Mouse (Mus musculus): Measurements from ENCODE around the gene Macc1. TPM values are rescaled to one million over a fixed set of nuclear protein-coding genes. Genes with fewer than 3 reads are reported as not detected.

Gene Macc1
- polyA plus RNA-seq, 1 experiment = 0.67 TPM

- no peak overlapping the region for H3K9ac ChIP-seq (ENCODE audit: low read depth, poor library complexity, severe bottlenecking)
- TF ChIP-seq POLR2A (IDR thresholded peaks at IDR 0.05; ENCODE audit: insufficient read depth, low read length) (no peak), EP300 (IDR thresholded peaks at IDR 0.05; ENCODE audit: insufficient read depth, low read depth, low read length) (no peak), CTCF (IDR thresholded peaks at IDR 0.05; ENCODE audit: low read depth, low read length) (no peak)
- no peaks in the 10 kb centered on the region for H3K4me1 ChIP-seq (ENCODE audit: control insufficient read depth, insufficient read depth, low read length)
- H3K9me3 ChIP-seq (replicated peaks; ENCODE audit: control insufficient read depth, insufficient read depth, low read length, poor library complexity, severe bottlenecking) = no peaks in the 10 kb centered on the region
- no peak overlapping the region for H3K27ac ChIP-seq (ENCODE audit: insufficient read depth, low read length)
- no peaks in the 10 kb centered on the region for H3K36me3 ChIP-seq (ENCODE audit: control insufficient read depth, insufficient read depth, low read length, poor library complexity, severe bottlenecking)
- no peaks in the 10 kb centered on the region for H3K27me3 ChIP-seq (ENCODE audit: control insufficient read depth, insufficient read depth, low read length, poor library complexity, severe bottlenecking)
- no peak overlapping the region for H3K4me3 ChIP-seq (ENCODE audit: low read depth, low read length)
Observed at GRCm38 (mm10) chr12:119387925-119388324, 73.9 kb downstream of the Macc1 start.

- Histone ChIP-seq H3K27ac (ENCODE audit: insufficient read depth, low read length) (no peak overlapping the region), H3K9ac (ENCODE audit: low read depth, poor library complexity, severe bottlenecking) (no peak overlapping the region), H3K4me1 (ENCODE audit: control insufficient read depth, insufficient read depth, low read length) (no peaks in the 10 kb centered on the region), H3K4me3 (ENCODE audit: low read depth, low read length) (no peak overlapping the region), H3K27me3 (ENCODE audit: control insufficient read depth, insufficient read depth, low read length, poor library complexity, severe bottlenecking) (no peaks in the 10 kb centered on the region), H3K9me3 (replicated peaks; ENCODE audit: control insufficient read depth, insufficient read depth, low read length, poor library complexity, severe bottlenecking) (no peaks in the 10 kb centered on the region), H3K36me3 (ENCODE audit: control insufficient read depth, insufficient read depth, low read length, poor library complexity, severe bottlenecking) (no peaks in the 10 kb centered on the region)
- TF ChIP-seq CTCF (IDR thresholded peaks at IDR 0.05; ENCODE audit: low read depth, low read length) = no peak
- TF ChIP-seq EP300 (IDR thresholded peaks at IDR 0.05; ENCODE audit: insufficient read depth, low read depth, low read length) = no peak
- TF ChIP-seq POLR2A (IDR thresholded peaks at IDR 0.05; ENCODE audit: insufficient read depth, low read length) = no peak
Observed at GRCm38 (mm10) chr12:119390192-119390684, 76.2 kb downstream of the Macc1 start.

GRCm38 (mm10) chr12:119398046-119398659, 84.1 kb downstream of the Macc1 start:
- TF ChIP-seq EP300 (IDR thresholded peaks at IDR 0.05; ENCODE audit: insufficient read depth, low read depth, low read length) = no peak
- TF ChIP-seq POLR2A (IDR thresholded peaks at IDR 0.05; ENCODE audit: insufficient read depth, low read length) = no peak
- no peak for TF ChIP-seq CTCF (IDR thresholded peaks at IDR 0.05; ENCODE audit: low read depth, low read length)
- H3K9ac ChIP-seq (ENCODE audit: low read depth, poor library complexity, severe bottlenecking) = no peak overlapping the region
- H3K36me3 ChIP-seq (ENCODE audit: control insufficient read depth, insufficient read depth, low read length, poor library complexity, severe bottlenecking) = no peaks in the 10 kb centered on the region
- H3K9me3 ChIP-seq (replicated peaks; ENCODE audit: control insufficient read depth, insufficient read depth, low read length, poor library complexity, severe bottlenecking) = no peaks in the 10 kb centered on the region
- no peaks in the 10 kb centered on the region for H3K27me3 ChIP-seq (ENCODE audit: control insufficient read depth, insufficient read depth, low read length, poor library complexity, severe bottlenecking)
- no peak overlapping the region for H3K4me3 ChIP-seq (ENCODE audit: low read depth, low read length)
- no peaks in the 10 kb centered on the region for H3K4me1 ChIP-seq (ENCODE audit: control insufficient read depth, insufficient read depth, low read length)
- no peak overlapping the region for H3K27ac ChIP-seq (ENCODE audit: insufficient read depth, low read length)

GRCm38 (mm10) chr12:119402273-119402672, 88.2 kb downstream of the Macc1 start:
- no peaks in the 10 kb centered on the region for H3K36me3 ChIP-seq (ENCODE audit: control insufficient read depth, insufficient read depth, low read length, poor library complexity, severe bottlenecking)
- H3K9me3 ChIP-seq (replicated peaks; ENCODE audit: control insufficient read depth, insufficient read depth, low read length, poor library complexity, severe bottlenecking) = no peaks in the 10 kb centered on the region
- H3K27me3 ChIP-seq (ENCODE audit: control insufficient read depth, insufficient read depth, low read length, poor library complexity, severe bottlenecking) = no peaks in the 10 kb centered on the region
- no peaks in the 10 kb centered on the region for H3K4me1 ChIP-seq (ENCODE audit: control insufficient read depth, insufficient read depth, low read length)
- no peak overlapping the region for H3K27ac ChIP-seq (ENCODE audit: insufficient read depth, low read length)
- H3K9ac ChIP-seq (ENCODE audit: low read depth, poor library complexity, severe bottlenecking) = no peak overlapping the region
- no peak for TF ChIP-seq EP300 (IDR thresholded peaks at IDR 0.05; ENCODE audit: insufficient read depth, low read depth, low read length)
- TF ChIP-seq CTCF (IDR thresholded peaks at IDR 0.05; ENCODE audit: low read depth, low read length) = no peak
- no peak for TF ChIP-seq POLR2A (IDR thresholded peaks at IDR 0.05; ENCODE audit: insufficient read depth, low read length)
- no peak overlapping the region for H3K4me3 ChIP-seq (ENCODE audit: low read depth, low read length)

- Histone ChIP-seq H3K27me3 (ENCODE audit: control insufficient read depth, insufficient read depth, low read length, poor library complexity, severe bottlenecking) (no peaks in the 10 kb centered on the region), H3K9me3 (replicated peaks; ENCODE audit: control insufficient read depth, insufficient read depth, low read length, poor library complexity, severe bottlenecking) (no peaks in the 10 kb centered on the region), H3K36me3 (ENCODE audit: control insufficient read depth, insufficient read depth, low read length, poor library complexity, severe bottlenecking) (no peaks in the 10 kb centered on the region), H3K4me1 (ENCODE audit: control insufficient read depth, insufficient read depth, low read length) (no peaks in the 10 kb centered on the region), H3K27ac (ENCODE audit: insufficient read depth, low read length) (no peak overlapping the region), H3K9ac (ENCODE audit: low read depth, poor library complexity, severe bottlenecking) (no peak overlapping the region), H3K4me3 (ENCODE audit: low read depth, low read length) (no peak overlapping the region)
- TF ChIP-seq POLR2A (IDR thresholded peaks at IDR 0.05; ENCODE audit: insufficient read depth, low read length) (no peak), EP300 (IDR thresholded peaks at IDR 0.05; ENCODE audit: insufficient read depth, low read depth, low read length) (no peak), CTCF (IDR thresholded peaks at IDR 0.05; ENCODE audit: low read depth, low read length) (no peak)
Observed at GRCm38 (mm10) chr12:119402796-119403195, 88.7 kb downstream of the Macc1 start.

- Histone ChIP-seq H3K27me3 (ENCODE audit: control insufficient read depth, insufficient read depth, low read length, poor library complexity, severe bottlenecking) (no peaks in the 10 kb centered on the region), H3K4me3 (ENCODE audit: low read depth, low read length) (no peak overlapping the region), H3K27ac (ENCODE audit: insufficient read depth, low read length) (no peak overlapping the region), H3K4me1 (ENCODE audit: control insufficient read depth, insufficient read depth, low read length) (no peaks in the 10 kb centered on the region), H3K9ac (ENCODE audit: low read depth, poor library complexity, severe bottlenecking) (no peak overlapping the region), H3K9me3 (replicated peaks; ENCODE audit: control insufficient read depth, insufficient read depth, low read length, poor library complexity, severe bottlenecking) (no peaks in the 10 kb centered on the region), H3K36me3 (ENCODE audit: control insufficient read depth, insufficient read depth, low read length, poor library complexity, severe bottlenecking) (no peaks in the 10 kb centered on the region)
- TF ChIP-seq CTCF (IDR thresholded peaks at IDR 0.05; ENCODE audit: low read depth, low read length) (no peak), POLR2A (IDR thresholded peaks at IDR 0.05; ENCODE audit: insufficient read depth, low read length) (no peak), EP300 (IDR thresholded peaks at IDR 0.05; ENCODE audit: insufficient read depth, low read depth, low read length) (no peak)
Observed at GRCm38 (mm10) chr12:119404810-119405209, 90.7 kb downstream of the Macc1 start.

Measured in ES-Bruce4 (cell line).